In genomic region chr3:142497123-142497841, GRCm38 (mm10) we compare ENCODE assay signal across 9 mouse cellular contexts. TPM values are rescaled to one million over a fixed set of nuclear protein-coding genes. Genes with fewer than 3 reads are reported as not detected.
DNase-seq lines count a peak whose midpoint lies in the region; ATAC-seq lines count a peak whose summit lies in the region.
"Had no signal": no experiment of that assay in that cellular context is flagged by ENCODE, and none has a peak within 500 bp of the region (broad histone marks: within the 10 kb centered on the region; RNA-seq: fewer than 3 reads in every experiment).

No protein-coding gene starts in this region.

- no peaks in the 10 kb centered on the region for H3K36me3 ChIP-seq in lung, embryonic 16.5 days (ENCODE audit: control insufficient read depth, insufficient read depth, low read length)
- H3K36me3 ChIP-seq in limb, embryonic 13.5 days, result no peaks in the 10 kb centered on the region
- H3K36me3 ChIP-seq in stomach, embryonic 15.5 days, result no peaks in the 10 kb centered on the region

- peak overlapping the region; percentile 49 for H3K4me2 ChIP-seq in lung, embryonic 16.5 days (ENCODE audit: low read depth, low read length)
- peak overlapping the region; percentile 25; the same call in 1 of the 2 replicates for H3K4me2 ChIP-seq in limb, embryonic 13.5 days (replicated peaks)
- peak overlapping the region; percentile 42 for H3K4me2 ChIP-seq in stomach, embryonic 15.5 days

- no peak for ATAC-seq in lung, embryonic 16.5 days (ENCODE audit: low read depth)
- no peak for ATAC-seq in limb, embryonic 13.5 days (ENCODE audit: low FRiP score, low read depth)
- no peak for ATAC-seq in stomach, embryonic 15.5 days (ENCODE audit: insufficient read depth, low FRiP score, low read depth)

- DNase-seq in embryo, embryonic 11 days, result peak; percentile 2
- DNase-seq in embryo, embryonic 10 days (ENCODE audit: low spot score), result no peak
- no peak for DNase-seq in lung, postnatal 25 days (ENCODE audit: low spot score)
- DNase-seq in embryo, embryonic 10.5 days (ENCODE audit: low spot score), result no peak
- no peak for DNase-seq in gastrocnemius, adult 18-20 months (ENCODE audit: low spot score)
- DNase-seq: cerebellum, adult 11 months had no signal

- peaks cover 9% of the 10 kb centered on the region for H3K4me1 ChIP-seq in lung, embryonic 16.5 days (replicated peaks; ENCODE audit: control insufficient read depth, insufficient read depth, low read length)
- no peaks in the 10 kb centered on the region for H3K4me1 ChIP-seq in limb, embryonic 13.5 days
- 0 out of 2 replicates have a peak, but pooled peaks cover 4% of the 10 kb centered on the region for H3K4me1 ChIP-seq in stomach, embryonic 15.5 days

- WGBS in lung, embryonic 16.5 days, result 34% methylated on average over 15 of the region's 15 CpGs
- WGBS in limb, embryonic 13.5 days, result 63% methylated on average over 15 of the region's 15 CpGs
- 52% methylated on average over 15 of the region's 15 CpGs for WGBS in stomach, embryonic 15.5 days

- H3K27me3 ChIP-seq in lung, embryonic 16.5 days (ENCODE audit: control insufficient read depth, insufficient read depth, low read depth, low read length), result peaks cover 8% of the 10 kb centered on the region
- peaks cover 10% of the 10 kb centered on the region; the same call in 1 of the 2 replicates for H3K27me3 ChIP-seq in limb, embryonic 13.5 days
- no peaks in the 10 kb centered on the region for H3K27me3 ChIP-seq in stomach, embryonic 15.5 days (replicated peaks)

- H3K9me3 ChIP-seq in lung, embryonic 16.5 days (ENCODE audit: control insufficient read depth, low read length), result no peaks in the 10 kb centered on the region
- no peaks in the 10 kb centered on the region for H3K9me3 ChIP-seq in limb, embryonic 13.5 days
- no peaks in the 10 kb centered on the region for H3K9me3 ChIP-seq in stomach, embryonic 15.5 days

- H3K4me3 ChIP-seq in lung, embryonic 16.5 days (ENCODE audit: low read length), result peak overlapping the region; percentile 31
- no peak overlapping the region for H3K4me3 ChIP-seq in limb, embryonic 13.5 days
- H3K4me3 ChIP-seq in stomach, embryonic 15.5 days (replicated peaks), result peak overlapping the region; percentile 14; the same call in 1 of the 2 replicates

- no peak overlapping the region; the same call in 1 of the 2 replicates for H3K27ac ChIP-seq in lung, embryonic 16.5 days (ENCODE audit: low read length)
- no peak overlapping the region for H3K27ac ChIP-seq in limb, embryonic 13.5 days
- H3K27ac ChIP-seq in stomach, embryonic 15.5 days, result no peak overlapping the region

- H3K9ac ChIP-seq in lung, embryonic 16.5 days (ENCODE audit: low read length), result peak overlapping the region; percentile 13; the same call in 1 of the 2 replicates
- H3K9ac ChIP-seq in limb, embryonic 13.5 days, result no peak overlapping the region
- H3K9ac ChIP-seq in stomach, embryonic 15.5 days, result no peak overlapping the region

RNA-seq across cellular contexts. Expression of gene Gbp5, which starts 3.5 kb away (rescaled TPM):
- polyA plus RNA-seq in lung, embryonic 16.5 days (2015; fragmentation: Nextera tagmentation; extraction: Ambion mirVana), result 0.28 and 0.33 TPM in 2 replicates
- 0.05 TPM in 1 of 2 replicates, not detected in the other for polyA plus RNA-seq in limb, embryonic 13.5 days (2015; fragmentation: Nextera tagmentation; extraction: Ambion mirVana)
- 0.13 and 0.31 TPM in 2 replicates for polyA plus RNA-seq in stomach, embryonic 15.5 days (2015; fragmentation: Nextera tagmentation; extraction: Ambion mirVana)
- total RNA-seq in gastrocnemius, adult 18-20 months (2021), result 1 to 10 TPM in 1 of 2 experiments, under 1 TPM in 1; 0.98 to 3.9 TPM

RNA-seq across cellular contexts. Expression of gene Gbp7, which starts 32.9 kb away (rescaled TPM):
- polyA plus RNA-seq in lung, embryonic 16.5 days (2015; fragmentation: Nextera tagmentation; extraction: Ambion mirVana), result 5.9 and 7.8 TPM in 2 replicates
- 1.7 and 2.0 TPM in 2 replicates for polyA plus RNA-seq in limb, embryonic 13.5 days (2015; fragmentation: Nextera tagmentation; extraction: Ambion mirVana)
- 5.4 and 5.5 TPM in 2 replicates for polyA plus RNA-seq in stomach, embryonic 15.5 days (2015; fragmentation: Nextera tagmentation; extraction: Ambion mirVana)
- 1 to 10 TPM; 2.8 to 6.9 TPM for total RNA-seq in gastrocnemius, adult 18-20 months (2021)
